Mouse (Mus musculus) right cerebral cortex, postnatal 10 days (tissue): Measurements from ENCODE around the gene Hdac1.

Source experiments
- DNase-seq, 2 experiments: peaks; one replicate each; pipeline ENCODE4 v3.0.0; 2021; ENCODE audit warnings: low spot score in 2 of 2

Gene Hdac1

GRCm38 (mm10) chr4:129511413-129512096 is 31.0 kb downstream of the Hdac1 start:
- peak in 1 of 2 experiments; percentile 36 for DNase-seq

GRCm38 (mm10) chr4:129510723-129511412 is 31.6 kb downstream of the Hdac1 start:
- peak in 1 of 2 experiments; percentile 35 for DNase-seq

DNA sequence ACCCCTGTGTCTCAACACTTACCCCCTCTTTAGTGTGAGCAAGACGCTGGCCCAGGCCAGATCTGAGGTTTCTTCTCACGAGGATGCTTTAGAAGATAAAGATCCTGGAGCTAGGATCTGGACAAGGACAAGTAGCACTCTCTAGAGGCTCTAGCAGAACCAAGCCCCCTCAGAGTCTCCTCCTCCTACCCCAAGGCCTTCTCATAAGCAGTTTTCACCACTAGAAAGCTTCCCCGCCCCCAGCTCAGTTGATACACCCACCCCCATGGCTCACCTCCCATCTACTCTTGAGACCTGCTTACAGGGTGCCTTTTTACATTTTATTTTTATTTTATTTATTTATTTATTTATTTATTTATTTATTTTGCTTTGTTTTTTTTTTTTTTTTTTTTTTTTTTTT is 32.9 kb downstream of the Hdac1 start:
- no peak for DNase-seq

DNA sequence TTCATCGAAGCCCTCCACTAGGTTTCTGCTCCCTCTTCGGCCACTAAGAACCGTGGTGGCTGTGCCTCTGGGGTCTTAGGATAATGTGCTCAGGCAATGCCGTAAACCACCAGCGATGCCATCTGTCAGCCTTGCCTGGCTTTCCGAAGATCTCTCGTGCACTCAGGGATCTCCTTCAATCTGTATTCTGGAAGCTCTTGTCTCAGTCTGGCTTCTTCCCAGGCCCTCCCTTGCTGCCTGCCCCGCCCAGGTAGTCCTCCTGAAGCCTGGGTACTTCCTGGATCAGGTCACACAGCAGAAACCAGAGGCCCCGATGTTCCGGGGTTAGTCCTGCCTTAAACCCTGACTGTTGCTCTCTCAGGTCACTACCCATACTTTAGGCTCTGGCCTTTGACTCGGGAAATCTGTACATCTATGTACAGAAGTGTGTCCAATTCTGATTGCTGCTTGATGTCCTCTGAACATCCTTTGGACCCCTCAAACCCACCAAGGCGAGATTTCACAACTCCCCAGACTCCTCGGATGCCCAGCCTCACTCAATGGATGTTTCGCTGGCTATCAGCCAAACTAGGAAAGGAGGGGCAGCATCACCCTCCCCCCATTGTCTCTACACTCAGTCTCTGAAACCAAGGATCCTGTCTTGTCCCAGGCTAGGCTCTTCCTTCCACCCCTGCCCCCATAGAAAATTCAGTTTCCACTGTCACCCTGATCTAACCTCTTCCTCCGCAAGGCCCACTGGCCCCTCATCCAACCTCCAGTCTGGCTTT is 33.5 kb downstream of the Hdac1 start:
- peak in 1 of 2 experiments; percentile 45 for DNase-seq

- DNase-seq: no peak
These were observed 34.3 kb downstream of the Hdac1 start for GRCm38 (mm10) chr4:129508237-129508515.

- no peak for DNase-seq
These were observed 34.9 kb downstream of the Hdac1 start for GRCm38 (mm10) chr4:129507434-129508236.

- DNase-seq: no peak
These were observed 37.0 kb downstream of the Hdac1 start for GRCm38 (mm10) chr4:129505511-129505910.

DNA sequence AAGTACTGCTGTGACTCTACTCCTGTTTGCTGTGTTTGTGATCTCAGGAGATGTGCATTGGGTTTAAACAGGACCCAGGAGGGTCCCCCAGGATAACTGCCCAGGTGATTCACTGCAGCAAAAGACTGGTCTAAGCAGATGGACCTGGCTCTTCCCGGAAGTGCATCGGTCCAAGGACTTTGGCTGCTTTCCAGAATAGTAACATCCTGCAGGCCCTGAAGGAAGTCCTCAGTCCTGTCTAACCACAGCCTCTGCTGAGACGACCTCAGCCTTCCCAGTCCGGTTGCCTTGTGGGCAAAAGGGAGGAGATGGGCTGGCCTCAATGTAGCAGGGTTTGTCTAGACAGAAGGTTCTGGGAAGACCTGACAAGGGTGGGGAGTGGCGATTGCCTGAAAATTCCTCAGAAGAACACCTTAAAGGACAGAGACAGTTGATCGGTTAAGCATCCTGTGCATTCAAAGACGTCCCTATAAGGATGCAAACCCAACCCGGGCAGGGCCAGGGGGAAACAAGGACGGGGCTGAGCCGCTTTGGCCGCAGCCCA is 39.5 kb downstream of the Hdac1 start:
- no peak for DNase-seq

DNA sequence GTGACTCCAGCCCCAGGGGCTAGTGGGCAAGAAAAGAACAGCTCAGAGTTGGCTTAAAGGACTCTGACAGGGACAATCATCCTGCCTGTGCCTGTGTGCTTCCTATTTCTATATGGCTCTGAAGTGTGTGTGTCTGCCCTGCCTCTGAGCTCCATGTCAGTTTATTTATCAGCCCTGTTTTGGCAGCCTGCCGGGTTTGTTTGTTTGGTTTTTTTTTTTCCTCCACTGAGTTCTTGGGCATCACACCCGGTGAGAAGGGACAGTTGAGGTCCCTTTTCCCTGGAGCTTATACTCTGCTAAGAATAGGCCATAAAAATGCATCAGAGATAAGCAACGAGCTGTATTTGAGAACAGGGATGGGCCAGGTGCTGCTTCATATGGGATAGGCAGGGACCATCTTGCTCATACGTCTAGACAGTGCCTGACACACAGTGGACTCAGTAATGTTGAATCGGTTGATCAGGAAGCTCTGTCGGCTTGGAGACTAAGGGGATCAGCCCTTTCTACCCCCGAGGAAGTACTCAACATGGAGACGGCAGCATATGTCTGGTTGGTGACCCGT is 40.1 kb downstream of the Hdac1 start:
- no peak for DNase-seq

- peak; percentile 85 to 86 for DNase-seq
These were observed 41.6 kb downstream of the Hdac1 start for GRCm38 (mm10) chr4:129500607-129501566.

DNA sequence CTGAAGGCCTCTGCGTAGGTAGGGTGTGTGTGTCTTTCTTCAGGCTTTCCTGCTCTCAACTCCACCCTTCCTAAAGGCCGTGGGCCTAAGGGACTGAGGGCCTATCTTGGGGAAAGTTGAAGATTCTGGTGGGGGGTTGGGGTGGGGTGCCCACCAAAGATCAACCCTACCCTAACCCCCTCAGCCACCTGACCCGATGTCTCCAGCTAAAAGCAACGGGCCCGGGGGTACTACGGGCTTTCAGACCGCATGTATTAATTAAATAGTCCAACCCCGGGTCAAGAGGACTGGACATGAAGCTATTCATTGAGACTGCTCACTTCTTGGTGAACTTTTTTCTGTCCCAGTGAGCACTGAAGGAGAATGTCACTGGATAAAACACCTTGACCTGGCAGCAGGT is 42.5 kb downstream of the Hdac1 start:
- no peak for DNase-seq

DNA sequence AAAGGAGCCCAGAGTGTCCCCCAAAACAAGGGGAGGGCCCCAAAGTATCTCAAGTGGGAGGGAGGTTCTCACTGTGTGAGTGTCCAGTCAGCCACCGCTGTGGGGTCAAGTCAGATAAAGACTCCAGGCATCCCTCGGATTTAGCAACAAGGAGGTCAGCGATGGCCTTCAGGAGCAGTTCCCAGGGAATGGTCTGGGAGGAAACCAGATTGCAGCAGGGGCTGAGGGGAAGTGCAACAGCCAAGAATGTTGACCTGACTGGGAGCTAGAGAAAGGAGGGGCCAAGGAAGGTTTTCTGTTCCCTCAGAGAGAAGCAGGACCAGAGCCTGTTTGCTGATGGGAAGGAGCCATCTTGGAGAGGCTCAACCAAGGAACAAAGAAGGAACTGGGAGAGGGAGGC is 43.6 kb downstream of the Hdac1 start:
- no peak for DNase-seq

DNA sequence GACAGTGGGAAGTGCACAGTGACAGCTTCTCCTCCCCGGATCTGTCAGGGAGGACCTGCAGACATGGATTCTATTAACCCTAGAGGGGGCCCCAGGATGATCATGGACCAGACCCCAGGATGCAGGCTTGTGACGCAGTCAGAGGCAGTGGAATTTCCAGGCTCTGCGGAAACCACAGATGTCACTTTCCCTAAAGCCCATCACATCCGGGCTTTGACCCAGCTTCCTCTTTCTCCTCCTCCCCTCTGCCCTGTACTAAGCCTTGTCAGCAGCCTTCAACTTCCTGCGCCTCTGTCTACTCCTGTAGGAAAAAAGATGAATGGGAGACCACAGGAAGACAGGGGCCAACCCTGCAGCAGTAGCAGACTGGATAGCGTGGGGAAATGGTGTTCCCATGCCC is 45.9 kb downstream of the Hdac1 start:
- DNase-seq: peak; percentile 49 to 71

DNA sequence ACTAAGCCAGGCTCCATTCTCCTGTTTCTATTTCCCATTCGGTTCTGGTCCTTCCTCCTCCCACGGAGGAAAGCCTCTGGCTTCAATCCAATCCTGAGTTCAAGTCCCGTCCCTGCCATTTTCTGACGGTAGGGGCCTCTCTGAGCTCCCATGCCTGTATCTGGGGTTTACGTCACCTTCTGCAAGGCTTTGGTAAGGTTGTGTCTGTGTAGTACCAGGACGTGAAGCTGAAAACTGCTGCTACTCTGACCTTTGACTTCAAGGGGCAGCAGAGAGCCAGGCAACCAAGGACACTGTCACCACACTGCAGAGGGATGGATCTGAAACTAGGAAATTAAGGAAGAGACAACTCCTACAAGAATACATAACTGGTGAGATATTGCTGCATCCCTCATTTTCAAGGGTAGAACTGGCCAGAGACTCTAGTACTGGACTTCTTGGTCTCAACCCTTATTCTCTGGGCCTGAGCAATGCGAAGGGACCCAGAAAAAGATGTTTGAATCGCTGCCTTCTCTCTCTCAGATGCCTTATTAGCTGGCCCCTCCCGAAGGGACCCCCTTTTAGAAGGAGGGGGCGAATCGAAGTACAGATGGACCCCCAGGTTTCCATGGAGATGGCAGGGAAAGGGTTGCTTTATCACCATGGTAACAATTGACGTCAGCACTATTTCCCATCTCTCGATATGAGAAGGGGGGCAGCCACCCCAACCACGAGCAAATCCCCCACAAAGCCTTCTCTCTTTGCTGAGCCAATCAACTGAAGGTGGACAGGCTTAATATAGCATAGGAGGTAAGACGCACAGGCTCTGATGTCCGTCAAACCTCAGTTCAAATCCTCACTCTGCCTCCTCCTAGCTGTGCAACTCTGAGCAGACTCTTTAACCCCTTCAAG is 46.6 kb downstream of the Hdac1 start:
- peak; percentile 87 to 94 for DNase-seq

DNA sequence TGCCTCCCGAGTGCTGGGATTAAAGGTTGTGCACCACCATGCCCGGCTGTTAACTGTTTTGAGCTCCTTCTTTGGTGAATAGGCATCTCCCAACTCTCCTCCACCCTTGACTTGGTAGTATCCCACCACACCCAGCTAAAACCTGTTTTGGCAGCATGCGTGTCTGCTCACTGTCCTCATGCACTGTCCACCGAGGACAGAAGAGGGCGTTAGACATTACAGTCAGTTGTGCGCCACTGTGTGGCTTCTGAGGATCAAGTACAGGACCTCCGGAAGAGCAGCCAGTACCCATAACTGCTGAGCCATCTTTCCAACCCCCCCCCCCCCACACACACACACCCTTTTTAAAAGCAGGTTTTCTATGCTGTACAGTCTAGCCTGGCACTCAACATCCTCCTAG is 47.8 kb downstream of the Hdac1 start:
- DNase-seq: no peak

DNA sequence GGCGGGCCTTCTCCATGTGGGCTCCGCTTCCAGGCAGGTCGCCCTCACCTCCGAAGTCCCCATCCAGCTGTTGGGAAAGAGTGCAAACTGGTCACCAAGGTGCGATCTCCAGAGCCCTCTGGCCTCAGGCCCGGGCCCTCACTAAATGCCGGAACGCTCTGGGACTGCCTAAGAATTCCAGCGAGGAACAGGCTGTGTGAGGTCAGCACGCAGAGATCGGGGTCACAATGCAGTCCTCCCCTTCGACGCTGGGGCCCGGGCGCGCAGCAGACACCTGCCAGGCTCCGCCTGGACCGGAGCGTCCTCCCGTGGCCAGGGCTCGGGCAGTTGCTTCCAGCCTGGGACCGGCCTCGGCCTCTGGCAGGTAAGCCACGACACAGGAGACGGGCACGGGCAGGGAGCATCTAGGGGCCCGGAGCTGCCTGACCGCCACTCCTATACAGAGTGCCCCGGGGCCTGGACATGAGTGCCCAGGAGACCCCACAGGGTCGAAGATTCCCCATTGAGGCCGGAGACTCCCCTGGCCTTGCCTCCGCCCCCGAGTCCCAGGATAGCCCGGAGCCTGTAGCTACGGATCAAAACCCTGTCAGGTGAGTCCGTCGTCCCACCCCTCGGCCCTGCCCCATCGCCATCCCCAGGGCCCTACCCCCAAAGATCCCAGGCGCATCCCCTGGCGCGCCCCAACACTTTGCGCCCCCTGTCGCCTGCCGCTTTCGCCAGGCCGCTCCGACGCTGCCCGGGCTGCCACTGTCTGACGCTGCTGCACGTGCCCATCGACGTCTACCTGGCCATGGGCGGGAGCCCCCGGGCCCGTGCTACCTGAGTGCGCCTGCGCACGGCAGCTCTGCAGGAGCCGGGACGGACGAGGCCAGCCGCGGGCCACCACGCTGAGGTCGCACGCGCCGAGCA is 51.3 kb downstream of the Hdac1 start, which contains the start of the genes Tssk3 and Fam229a:
Gene Tssk3 (minus strand): TSS at position 51 of the 909 bp plus-strand sequence.
Gene Fam229a (plus strand): TSS at position 219 of the 909 bp plus-strand sequence.
- DNase-seq: peak in 1 of 2 experiments; percentile 66

DNA sequence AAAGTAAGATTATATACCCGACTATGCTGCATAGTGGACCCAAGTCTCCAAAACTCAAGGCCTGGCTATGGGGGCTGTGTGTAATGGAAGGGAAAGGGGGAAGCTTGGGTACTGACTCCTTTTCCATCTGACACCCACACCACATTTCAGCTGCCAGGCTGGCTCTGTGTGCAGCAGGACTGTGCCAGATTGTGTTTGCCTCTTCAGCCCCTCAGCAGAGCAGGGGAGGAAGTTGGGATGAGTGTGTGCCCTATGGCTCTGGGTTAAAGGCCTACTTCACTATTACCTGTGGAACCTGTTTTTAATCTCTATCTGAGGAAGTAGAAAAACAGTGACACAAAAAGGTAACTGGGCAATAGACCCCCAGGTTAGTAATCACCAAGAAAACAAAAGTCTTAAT is 61.4 kb downstream of the Hdac1 start:
- DNase-seq: no peak

DNA sequence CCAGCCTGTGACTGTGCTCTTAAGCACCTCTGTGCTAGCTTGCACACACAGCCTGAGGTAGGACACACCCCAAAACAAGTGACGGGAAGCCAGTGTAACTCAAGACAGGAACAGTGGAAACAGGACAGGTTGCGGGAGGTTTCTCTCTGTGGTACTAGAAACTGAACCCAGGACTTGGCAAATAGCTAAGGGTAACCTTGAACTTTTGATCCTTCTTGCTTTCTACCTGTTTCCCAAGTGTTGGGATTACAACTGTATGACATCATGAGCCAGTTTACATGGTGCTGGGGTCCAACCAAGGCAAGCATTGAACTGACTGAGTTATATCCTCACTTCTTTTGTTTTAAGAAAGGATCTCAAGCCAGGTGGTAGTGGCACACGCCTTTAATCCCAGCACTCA is 62.6 kb downstream of the Hdac1 start:
- DNase-seq: no peak
